Mouse (Mus musculus) layer of hippocampus, adult 9-10 months (tissue): ENCODE results near the gene Fos.

Source experiments
- DNase-seq: peaks from one replicate; pipeline ENCODE4 v3.0.0; 2022; ENCODE audit warnings: low spot score

The Fos gene

DNA sequence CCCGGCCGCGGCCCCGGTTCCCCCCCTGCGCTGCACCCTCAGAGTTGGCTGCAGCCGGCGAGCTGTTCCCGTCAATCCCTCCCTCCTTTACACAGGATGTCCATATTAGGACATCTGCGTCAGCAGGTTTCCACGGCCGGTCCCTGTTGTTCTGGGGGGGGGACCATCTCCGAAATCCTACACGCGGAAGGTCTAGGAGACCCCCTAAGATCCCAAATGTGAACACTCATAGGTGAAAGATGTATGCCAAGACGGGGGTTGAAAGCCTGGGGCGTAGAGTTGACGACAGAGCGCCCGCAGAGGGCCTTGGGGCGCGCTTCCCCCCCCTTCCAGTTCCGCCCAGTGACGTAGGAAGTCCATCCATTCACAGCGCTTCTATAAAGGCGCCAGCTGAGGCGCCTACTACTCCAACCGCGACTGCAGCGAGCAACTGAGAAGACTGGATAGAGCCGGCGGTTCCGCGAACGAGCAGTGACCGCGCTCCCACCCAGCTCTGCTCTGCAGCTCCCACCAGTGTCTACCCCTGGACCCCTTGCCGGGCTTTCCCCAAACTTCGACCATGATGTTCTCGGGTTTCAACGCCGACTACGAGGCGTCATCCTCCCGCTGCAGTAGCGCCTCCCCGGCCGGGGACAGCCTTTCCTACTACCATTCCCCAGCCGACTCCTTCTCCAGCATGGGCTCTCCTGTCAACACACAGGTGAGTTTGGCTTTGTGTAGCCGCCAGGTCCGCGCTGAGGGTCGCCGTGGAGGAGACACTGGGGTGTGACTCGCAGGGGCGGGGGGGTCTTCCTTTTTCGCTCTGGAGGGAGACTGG is at the start of gene Fos:
TSS of gene Fos (plus strand) at position 410 of the 817 bp plus-strand sequence.
- DNase-seq = peak; percentile 77

DNA sequence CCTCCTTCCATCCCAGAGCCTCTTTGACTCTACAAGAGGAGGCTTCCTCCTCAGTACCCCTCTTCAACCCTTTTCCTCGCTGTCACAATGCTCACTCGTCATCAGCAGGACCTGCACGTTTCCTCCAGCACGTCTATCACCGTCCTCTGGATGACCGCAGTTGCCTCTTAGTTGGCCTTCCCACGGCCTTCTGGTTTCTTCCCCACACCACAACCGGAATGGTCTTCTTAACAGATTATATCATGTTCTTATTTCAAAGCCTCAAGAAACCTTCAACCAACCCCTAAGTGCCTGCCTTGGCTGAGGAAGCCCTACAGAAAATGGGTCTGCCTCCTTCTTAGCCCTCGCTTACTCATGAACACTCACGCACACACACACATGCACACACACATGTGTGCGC is 48.0 kb upstream of the Fos start:
- no peak for DNase-seq

DNA sequence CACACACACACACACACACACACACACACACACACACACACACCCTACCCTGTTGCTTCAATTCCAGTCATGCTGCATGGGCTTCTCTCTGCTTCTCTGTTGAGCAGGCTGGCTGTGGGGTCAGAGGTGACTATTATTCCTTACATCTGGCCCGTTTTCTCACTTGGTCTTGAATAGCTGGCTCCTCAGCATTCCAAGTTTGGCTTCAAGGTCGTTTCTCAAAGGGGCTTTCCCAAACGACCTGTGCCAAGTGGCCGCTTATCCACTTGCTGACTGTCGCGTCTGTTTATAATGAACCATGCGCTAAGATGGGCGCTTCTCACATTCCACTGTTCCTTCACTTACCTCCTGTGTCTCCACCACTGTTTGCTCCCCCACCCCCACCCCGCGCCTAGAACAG is 47.6 kb upstream of the Fos start:
- no peak for DNase-seq

DNA sequence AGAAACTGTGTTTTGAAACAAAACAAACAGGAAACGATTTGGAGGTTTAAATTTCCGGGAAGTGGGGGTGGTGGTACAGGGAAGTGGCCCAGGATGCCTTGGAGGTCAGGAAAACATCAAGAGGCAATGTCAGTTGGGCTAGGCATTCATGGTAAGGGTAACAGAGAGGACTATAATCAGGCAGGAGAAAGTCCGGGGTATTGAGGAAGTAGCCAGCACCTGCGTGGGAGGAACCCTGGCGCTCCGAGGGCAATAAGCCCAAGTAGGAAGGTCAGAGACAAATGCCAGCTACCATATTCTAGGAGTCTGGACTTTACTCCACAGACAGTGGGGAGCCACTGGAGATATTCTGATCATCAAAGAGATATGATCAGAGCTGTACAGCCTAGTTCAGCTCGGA is 45.9 kb upstream of the Fos start:
- no peak for DNase-seq

DNA sequence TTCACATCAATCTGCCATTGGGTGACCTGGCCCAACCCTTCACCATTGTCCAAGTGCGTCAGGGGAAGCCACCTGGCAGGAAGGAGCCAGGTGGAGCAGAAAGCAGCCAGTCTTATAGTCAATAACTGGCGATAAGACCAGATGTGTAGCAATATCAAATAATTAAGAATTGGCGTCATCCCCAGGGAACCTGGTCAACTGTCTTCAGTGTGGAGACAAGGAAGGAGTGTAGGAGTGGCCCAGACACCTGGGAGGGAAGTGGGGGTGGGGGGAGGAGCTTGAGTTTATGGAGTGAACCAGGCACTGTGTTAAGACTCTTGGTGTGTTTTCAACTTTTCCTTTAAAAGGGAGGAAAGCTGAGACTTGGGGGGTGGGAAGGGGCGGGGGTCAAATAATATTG is 43.7 kb upstream of the Fos start:
- DNase-seq = no peak

DNA sequence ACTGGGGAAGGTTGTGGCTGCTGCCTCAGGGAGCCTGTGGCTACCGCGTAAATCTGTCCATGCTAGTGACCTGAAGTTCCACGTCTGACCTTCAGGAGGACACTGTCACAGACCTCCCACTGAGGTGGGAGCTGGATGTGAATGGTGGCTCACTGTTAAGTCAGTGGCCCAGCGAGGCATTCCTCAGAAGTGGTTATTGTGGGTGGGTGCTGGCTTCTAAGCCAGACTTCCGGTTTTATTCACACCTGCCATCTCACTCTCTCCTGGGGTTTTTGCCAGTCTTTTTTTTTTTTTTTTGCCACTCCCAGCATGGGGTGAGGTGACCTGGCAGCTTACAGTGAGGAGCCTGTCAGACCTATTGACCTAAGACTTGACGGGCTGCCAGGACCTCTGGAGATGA is 43.3 kb upstream of the Fos start:
- DNase-seq = no peak

DNA sequence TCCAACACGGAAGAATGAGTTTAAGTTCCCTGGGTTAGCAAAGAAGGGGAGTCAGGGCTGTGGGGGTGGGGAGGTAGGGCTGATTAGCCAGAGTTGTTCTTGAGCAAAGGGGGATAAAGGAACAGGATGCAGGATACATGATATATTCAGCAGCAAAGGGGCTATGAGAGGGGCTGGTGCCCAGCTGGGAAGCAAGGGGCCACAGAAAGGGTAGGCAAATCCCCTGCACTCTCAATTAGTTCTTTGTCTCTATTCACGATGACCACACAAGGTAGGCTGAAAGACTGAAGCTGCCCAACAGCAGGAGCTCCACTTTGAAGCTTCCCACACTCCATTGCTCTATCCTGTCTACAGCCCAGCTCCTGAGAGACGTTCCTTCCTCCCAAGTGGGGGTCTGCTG is 39.8 kb upstream of the Fos start:
- no peak for DNase-seq

DNA sequence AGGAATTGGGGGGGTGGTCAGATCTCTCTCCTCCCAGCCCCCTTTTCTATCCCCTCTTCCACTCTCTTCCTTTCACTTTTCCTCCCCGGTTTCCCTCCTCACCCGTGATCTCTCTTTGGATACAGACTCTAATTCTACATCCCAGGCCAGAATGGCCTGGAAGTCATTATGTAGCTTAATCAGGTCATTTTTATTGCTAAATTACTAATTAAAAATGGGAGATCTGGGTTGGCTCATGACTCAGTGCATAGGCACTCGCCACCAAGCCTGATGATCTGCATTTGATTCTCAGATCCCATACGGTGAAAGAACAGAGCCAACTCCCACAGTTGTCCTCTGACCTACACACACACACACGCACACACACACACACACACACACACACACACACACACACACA is 39.2 kb upstream of the Fos start:
- DNase-seq = no peak

DNA sequence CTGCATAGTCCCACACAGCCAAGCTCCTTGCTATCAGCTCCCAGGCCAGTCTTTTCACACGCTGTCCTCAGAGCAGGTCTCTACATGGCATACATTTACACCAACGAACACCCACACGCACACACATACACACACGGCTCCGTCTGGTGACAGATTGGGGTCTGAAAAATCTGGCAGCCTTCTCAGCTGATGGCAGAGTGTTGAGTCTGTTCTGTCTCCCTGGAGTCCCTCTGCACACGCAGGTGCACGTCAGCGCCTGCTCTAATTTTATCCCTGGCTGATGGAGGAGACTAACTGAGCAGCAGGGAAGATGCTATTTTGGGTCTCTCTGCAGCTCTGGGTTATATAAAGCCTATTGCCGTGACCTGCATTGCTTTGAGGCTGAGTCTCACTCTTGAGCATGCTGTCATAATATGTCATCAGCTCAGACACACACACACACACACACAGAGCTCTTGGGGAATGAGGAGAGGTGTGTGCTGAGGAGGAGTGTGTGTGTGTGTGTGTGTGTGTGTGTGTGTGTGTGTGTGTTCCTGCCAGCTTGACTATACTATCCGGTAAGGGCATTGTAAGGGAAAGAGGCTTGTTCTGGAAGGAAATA is 37.6 kb upstream of the Fos start:
- DNase-seq = peak; percentile 84

DNA sequence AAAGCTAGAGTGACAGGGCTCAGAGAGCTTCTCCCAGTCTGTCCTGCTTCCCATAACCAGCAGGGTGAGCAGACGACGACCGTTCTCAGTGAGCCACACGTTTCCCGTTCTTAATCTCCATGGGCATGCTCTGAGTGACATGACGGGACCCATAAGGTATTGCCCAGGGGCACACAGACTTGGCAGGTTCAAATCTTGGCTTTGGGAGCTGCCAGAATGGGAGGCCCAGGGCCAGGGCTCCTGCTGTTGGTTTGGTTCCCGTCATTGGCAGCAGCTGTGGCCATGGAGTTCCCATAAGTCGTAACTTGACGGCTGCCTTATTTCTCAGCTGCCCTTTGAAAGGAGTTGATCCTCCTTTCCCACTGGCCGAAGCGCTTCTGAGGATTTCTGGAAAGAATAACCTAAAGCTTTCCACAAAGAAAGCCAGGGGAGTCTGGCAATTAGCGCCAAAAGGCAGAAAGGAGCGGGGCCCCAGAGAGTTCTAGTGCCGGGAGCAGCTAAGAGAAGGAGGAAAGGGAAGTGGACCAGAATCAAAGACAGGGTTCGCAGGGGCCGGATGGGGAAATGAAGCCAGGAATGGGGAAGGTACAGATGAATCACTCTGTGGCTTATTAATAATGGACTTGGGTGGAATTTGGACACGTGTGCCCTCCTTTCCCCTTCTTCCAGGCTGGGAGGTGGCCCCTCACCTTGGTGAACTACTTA is 36.4 kb upstream of the Fos start:
- no peak for DNase-seq

DNA sequence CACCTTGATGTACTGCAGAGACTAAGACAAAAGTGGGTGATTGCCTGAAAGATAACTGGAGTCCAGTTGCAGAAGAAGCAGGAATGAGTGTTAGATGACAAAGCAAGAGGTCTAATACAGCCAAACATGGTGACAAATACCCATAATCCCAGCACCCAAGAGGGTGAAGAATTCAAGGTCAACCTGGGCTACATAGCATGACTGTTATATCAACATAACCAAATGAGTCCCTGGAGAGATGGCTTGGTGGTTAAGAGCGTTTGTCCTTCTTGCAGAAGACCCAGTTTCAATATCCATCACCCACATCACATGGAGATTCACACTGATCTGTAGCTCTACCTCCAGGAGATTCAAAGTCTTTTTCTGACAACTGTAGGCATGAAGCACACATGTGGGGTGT is 30.2 kb upstream of the Fos start:
- no peak for DNase-seq

DNA sequence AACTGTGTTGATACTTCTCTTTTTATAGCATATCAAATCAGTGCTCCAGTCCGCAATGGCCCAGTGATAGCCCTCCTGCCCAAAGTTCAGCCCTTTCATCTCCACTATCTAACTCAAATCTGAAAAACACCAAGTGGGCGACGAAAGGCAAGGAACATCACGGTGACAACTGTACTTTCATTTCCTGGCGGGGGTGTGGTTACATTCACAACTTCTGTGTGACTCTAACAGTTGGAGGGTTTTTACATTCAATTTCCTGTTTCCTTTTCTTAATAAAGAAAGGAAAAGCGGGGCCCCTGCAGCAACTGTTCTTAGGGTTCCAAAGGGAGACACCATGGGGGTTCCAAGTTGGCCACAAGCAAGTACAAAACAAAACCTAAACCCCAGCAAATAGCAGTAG is 29.0 kb upstream of the Fos start:
- no peak for DNase-seq

DNA sequence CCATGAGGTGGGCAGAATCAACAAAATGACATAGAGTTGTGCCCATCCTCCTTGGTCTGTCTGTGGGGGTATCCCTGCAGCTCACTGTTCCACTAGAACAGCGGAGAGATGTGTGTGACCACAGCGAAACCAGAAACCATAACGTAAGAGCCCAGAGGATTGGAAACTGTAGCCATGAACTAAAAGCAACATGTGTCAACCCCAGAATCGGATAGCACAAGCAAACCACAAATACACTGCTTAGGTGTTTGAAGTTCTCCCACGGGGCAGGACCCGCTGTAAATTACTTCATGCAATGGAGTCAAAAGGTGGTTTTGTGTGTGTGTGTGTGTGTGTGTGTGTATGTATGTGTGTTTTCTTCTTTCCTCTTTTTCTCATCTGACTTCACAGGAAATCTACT is 26.7 kb upstream of the Fos start:
- no peak for DNase-seq

DNA sequence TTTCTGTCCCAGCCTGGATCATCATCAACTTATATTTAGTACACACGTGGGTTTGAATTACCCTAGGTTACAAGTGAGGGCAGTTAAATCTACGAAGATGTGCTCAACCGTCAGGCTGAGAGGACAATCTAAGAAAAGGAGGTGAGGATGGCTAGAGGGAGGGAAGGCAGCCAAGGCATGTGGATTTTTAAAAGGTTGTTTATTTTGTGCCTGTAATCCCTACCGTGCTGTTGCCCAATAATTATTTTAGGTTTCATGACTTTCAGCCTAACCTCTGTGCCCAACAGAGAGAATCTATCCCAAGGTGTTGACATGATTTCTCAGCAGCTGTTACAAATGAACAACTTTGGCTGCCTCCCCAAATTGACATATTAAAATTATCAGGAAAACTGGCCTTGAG is 26.2 kb upstream of the Fos start:
- no peak for DNase-seq

DNA sequence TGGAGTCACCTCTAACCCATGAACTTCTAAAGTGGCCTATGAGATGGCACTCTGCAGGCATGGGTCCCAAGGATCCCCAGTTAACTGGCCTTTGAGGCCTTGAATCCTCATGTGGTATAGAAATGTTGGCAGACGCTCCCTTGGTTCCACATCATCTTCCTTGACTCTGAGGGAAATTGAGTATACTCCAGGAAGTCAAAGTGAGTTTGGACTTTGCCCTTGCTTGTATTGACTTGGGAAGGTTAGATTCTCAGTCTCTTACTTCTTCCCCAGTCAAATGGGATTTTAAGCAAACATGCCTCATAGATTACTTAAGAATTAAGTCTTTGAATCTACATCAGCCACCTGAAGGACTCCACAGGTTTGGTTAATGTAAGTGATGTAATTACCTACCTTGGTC is 24.2 kb upstream of the Fos start:
- DNase-seq = no peak

DNA sequence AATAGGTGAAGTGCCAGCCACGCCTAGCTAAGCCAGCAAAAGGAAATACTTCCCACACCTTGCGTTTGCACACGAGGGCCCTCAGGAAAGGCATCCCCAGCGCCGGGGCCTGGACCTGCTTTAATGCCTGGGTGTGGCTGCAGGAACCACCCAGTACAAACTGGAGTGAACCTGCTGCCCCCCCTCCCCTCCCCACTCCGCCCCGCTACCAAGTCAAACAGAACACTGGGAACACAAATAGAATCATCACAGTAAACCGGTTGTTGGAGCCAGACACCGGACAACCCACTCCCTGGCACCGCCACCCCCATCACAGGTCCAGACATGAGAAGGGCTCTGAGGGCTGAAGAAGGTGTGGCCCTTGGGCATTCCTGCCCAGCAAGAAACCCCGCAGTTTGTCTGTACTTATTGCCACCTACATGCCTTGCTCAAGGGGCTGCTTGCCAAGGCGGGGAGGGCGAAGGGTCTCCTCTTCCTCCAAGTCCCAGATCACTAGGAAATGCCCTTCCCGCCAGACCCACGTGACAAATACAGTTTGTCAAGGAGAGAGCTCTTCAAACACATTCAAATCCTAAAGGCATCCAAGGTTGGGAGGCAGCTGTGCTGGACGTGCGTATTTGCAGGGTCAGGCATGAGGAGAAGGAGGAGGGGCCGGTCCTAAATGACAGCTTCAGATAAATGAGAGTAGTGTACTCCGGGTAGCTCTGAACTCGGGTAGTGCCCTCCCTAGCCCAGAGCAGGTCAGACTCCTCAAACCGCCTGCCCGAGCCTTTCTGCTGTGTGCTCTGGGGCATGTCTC is 21.8 kb upstream of the Fos start:
- no peak for DNase-seq

DNA sequence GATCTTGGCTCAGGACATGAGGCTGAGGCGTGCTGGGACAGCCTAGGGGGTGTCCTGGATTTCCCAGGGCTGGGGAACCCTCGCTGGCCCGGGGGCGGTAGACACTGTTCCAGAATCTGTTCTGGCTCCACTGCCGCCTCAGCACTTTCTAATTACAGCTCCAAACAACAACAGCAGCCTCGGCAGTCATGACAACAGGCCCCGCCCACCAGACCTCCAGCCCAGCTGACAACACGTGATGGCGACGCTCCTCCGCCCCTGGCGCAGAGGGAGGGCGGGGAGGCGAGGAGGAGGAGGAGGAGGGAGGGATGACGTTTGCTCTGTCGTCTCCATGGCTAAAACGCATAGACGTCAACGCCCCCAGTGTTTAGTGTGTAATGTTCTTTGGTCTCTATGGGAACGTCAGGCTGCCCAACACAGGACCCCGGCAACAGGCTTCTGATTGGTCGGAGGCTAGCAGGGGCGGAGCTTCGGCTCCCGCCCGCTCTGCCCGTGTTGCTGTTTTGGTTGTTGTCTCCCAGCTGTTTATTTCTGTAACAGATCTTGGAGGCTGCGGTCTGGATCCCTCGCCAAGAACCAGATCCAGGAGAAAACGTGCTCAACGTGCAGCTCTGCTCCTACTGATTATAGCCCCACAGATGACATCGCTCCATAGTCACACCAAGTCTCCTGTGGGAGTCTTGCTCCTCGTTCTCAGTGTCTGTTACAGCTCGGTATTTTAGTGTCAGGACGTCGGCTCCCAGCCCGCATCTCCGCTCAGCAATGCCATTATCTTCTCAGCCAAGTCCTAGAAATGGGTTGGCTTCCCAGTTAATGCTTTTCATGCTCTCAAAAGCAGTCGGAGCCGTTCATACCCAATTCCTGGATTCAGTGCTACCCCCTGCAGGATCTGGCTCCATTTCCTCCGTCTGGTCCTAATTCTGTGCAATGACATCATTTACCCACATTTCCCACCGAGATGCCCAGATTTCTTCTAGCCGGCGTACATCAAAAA is 18.3 kb upstream of the Fos start:
- DNase-seq = peak; percentile 94

DNA sequence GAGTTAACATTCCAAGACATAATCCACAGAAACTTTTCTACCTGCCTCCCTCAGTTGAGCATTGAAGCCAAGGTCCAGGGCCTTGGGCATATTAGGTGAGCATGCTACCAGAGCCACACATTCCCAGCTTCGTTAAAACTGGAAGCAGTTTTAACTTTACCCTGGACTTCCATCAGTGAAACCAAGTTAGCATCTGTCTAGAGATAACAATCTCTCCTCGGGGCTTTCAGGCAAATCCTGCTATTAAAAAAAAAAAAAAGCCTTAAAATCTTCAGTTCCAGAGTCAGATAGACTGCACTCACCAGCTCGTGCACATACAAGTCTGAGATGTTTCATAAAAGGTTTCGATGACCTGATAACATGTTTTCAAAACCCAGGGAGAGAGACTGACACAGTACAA is 17.4 kb upstream of the Fos start:
- DNase-seq = no peak

DNA sequence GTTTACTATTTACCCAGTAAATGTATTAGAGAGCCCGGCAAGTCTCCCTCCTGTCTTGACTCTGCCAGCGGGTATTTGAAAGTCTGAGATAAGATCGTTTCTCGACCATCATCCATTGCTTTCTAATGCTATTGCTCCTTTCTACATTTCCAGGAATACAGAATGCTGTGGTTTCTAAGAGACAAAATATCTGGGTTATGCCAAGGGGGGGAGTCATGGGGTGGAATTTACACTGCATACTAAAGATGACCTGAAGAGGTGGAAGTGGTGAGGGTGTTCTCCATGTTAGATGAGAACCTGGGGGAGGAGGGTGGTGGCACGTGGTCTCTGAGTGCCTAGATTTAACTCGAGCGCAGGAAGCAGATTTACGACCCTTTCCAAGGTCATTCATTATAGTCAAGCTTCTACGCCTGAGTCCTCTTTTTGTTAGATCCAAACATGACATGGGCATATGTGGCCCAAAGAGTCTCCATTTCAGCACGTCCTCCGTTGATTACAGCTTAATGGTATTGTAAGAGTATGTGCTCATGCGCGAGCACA is 16.7 kb upstream of the Fos start:
- DNase-seq = no peak

DNA sequence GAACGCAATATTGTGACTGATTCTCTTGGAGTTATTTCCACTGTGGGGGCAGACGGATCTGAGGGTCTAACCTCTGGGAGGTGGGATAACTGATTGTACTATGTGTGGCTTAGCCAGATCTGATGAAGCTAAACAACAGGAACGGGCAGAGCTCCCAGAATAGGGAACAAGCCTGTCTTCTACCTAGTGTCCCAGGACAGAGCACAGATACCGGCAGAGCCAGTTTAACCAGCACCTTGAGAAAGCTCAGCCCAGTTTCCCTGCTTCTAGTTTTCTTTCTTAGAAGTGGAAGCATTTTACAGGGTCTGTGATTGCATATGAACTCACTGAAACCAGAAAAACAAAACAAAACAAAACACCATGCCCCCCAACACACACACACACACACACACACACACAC is 13.9 kb upstream of the Fos start:
- no peak for DNase-seq
